Mouse (Mus musculus) kidney, adult 2 months (tissue): ENCODE measurements around the gene Catsperz.

Source experiments
- CTCF ChIP-seq: fragments of 200-500 bp; conservative IDR thresholded peaks from 2 replicates; pipeline ENCODE4 v1.5.1; 2011; ENCODE audit warnings: low read depth, mild to moderate bottlenecking, control low read depth, low read length, moderate library complexity, mixed read lengths; ENCODE audit not compliant: insufficient read depth, insufficient read length
- POLR2A ChIP-seq: fragments of 200-500 bp; IDR thresholded peaks from one replicate; pipeline ENCODE4 v1.6.1; 2011; ENCODE audit warnings: low read depth, low read length, control low read depth

DNA sequence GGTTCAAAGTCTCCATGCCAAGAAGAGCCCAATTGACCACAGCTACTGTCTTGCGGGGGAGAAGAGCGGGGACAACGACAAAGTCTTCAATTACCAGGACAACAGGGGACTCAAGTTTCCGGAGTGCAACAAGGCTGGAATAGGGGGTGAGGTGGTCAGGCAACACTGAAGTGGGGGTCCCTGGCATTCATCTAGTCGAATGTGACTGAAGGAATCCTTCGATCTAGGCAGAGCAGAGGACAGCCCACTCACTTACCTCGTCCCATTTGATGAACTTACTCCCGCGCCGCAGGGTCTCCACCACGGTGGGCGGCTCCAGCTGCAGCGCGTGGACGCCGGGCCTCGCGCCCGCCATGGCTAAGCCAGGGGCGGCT lies 44.1 kb upstream of the Catsperz start:
- TF ChIP-seq POLR2A (no peak), CTCF (no peak)
